Mouse (Mus musculus) lung, adult 2 months (tissue): ENCODE measurements around the gene Zfp69. TPM values are rescaled to one million over a fixed set of nuclear protein-coding genes. Genes with fewer than 3 reads are reported as not detected.

Experiments
- DNase-seq: peaks from one replicate; pipeline ENCODE4 v3.0.0; 2022
- H3K4me1 ChIP-seq: fragments of 200-500 bp; 2 replicates; pipeline ENCODE4 v1.6.1; 2011; ENCODE audit warnings: low read length; ENCODE audit not compliant: control insufficient read depth, insufficient read depth
- H3K4me3 ChIP-seq: fragments of 200-500 bp; replicated peaks from 2 replicates; pipeline ENCODE3; 2011; ENCODE audit warnings: low read depth, mild to moderate bottlenecking, control low read depth, low read length; ENCODE audit errors: extremely low read depth
- CTCF ChIP-seq: fragments of 200-500 bp; IDR thresholded peaks from 2 replicates; pipeline ENCODE4 v1.5.1; 2011; ENCODE audit warnings: mild to moderate bottlenecking, low read length, control low read depth; ENCODE audit not compliant: insufficient read depth
- POLR2A ChIP-seq: fragments of 200-500 bp; IDR thresholded peaks from 2 replicates; pipeline ENCODE4 v1.6.1; 2011; ENCODE audit warnings: low read depth, mild to moderate bottlenecking, control low read depth, low read length, borderline replicate concordance; ENCODE audit errors: extremely low read depth
- WGBS: fragments of 180-500 bp; shearing (Covaris S2); methylation state at CpG from one replicate; pipeline ENCODE4 v1.1.7; 2018; 5-methylcytosine and 5-hydroxymethylcytosine counted together
- polyA plus RNA-seq: library from polyadenylated mRNA; depleted of rRNA; stranded (reverse); fragments of >200 nt; gene quantifications from 2 replicates; pipeline ENCODE4 v1.2.3, GENCODE M21; 2012; rRNA removed

Zfp69 gene
- 3.5 and 4.3 TPM in 2 replicates for polyA plus RNA-seq

- Histone ChIP-seq H3K4me3 (peak within 1 kb of the TSS; percentile 87), H3K4me1 (peaks cover 2% of the 10 kb centered on the region; the same call in 1 of the 2 replicates)
- TF ChIP-seq POLR2A (peak; percentile 85), CTCF (no peak)
- peak; percentile 85 for DNase-seq
- WGBS, result under 1% methylated on average over 60 of the region's 60 CpGs
Measured at GRCm38 (mm10) chr4:120951428-120951973, at the start of gene Zfp69. TSS of gene Zfp69 (minus strand) at chr4:120951699.

GRCm38 (mm10) chr4:121001042-121001441 lies 49.5 kb upstream of the Zfp69 start:
- no peak for DNase-seq
- H3K4me3 ChIP-seq, result no peak overlapping the region
- TF ChIP-seq POLR2A (no peak), CTCF (no peak)
- H3K4me1 ChIP-seq, result peaks cover 29% of the 10 kb centered on the region
- 69% methylated on average over 2 of the region's 2 CpGs for WGBS

GRCm38 (mm10) chr4:120995911-120996310 lies 44.4 kb upstream of the Zfp69 start:
- no peak for DNase-seq
- H3K4me3 ChIP-seq, result no peak overlapping the region
- 46% methylated on average over 1 of the region's 1 CpGs for WGBS
- TF ChIP-seq POLR2A, result no peak
- no peak for TF ChIP-seq CTCF
- H3K4me1 ChIP-seq, result peaks cover 9% of the 10 kb centered on the region

GRCm38 (mm10) chr4:120993025-120993424 lies 41.5 kb upstream of the Zfp69 start:
- WGBS, result 61% methylated on average over 1 of the region's 1 CpGs
- peaks cover 9% of the 10 kb centered on the region; the same call in 1 of the 2 replicates for H3K4me1 ChIP-seq
- no peak overlapping the region for H3K4me3 ChIP-seq
- no peak for TF ChIP-seq CTCF
- no peak for TF ChIP-seq POLR2A
- no peak for DNase-seq

- no peak overlapping the region for H3K4me3 ChIP-seq
- H3K4me1 ChIP-seq, result peaks cover 7% of the 10 kb centered on the region; the same call in 1 of the 2 replicates
- 83% methylated on average over 2 of the region's 2 CpGs for WGBS
- TF ChIP-seq CTCF (no peak), POLR2A (no peak)
- DNase-seq, result no peak
Measured at GRCm38 (mm10) chr4:120992284-120992683, 40.8 kb upstream of the Zfp69 start.

- peaks cover 2% of the 10 kb centered on the region; the same call in 1 of the 2 replicates for H3K4me1 ChIP-seq
- DNase-seq, result no peak
- no peak overlapping the region for H3K4me3 ChIP-seq
- TF ChIP-seq POLR2A, result no peak
- no peak for TF ChIP-seq CTCF
- 79% methylated on average over 4 of the region's 4 CpGs for WGBS
Measured at GRCm38 (mm10) chr4:120987319-120987718, 35.8 kb upstream of the Zfp69 start.

GRCm38 (mm10) chr4:120986446-120986845 lies 34.9 kb upstream of the Zfp69 start:
- TF ChIP-seq POLR2A (no peak), CTCF (peak; percentile 69)

GRCm38 (mm10) chr4:120978221-120978620 lies 26.7 kb upstream of the Zfp69 start:
- Histone ChIP-seq H3K4me1 (peaks cover 7% of the 10 kb centered on the region), H3K4me3 (no peak overlapping the region)
- no peak for DNase-seq
- no peak for TF ChIP-seq POLR2A
- no peak for TF ChIP-seq CTCF
- 57% methylated on average over 3 of the region's 3 CpGs for WGBS

More at GRCm38 (mm10) chr4:120986446-120986845, 34.9 kb upstream of the Zfp69 start:
- DNase-seq, result peak; percentile 33
- H3K4me3 ChIP-seq, result no peak overlapping the region
- 9% methylated on average over 6 of the region's 6 CpGs for WGBS
- H3K4me1 ChIP-seq, result peaks cover 2% of the 10 kb centered on the region; the same call in 1 of the 2 replicates

GRCm38 (mm10) chr4:120975428-120975734 lies 23.9 kb upstream of the Zfp69 start:
- Histone ChIP-seq H3K4me3 (no peak overlapping the region), H3K4me1 (peaks cover 7% of the 10 kb centered on the region)
- 55% methylated on average over 4 of the region's 4 CpGs for WGBS
- no peak for TF ChIP-seq CTCF
- TF ChIP-seq POLR2A, result no peak
- DNase-seq, result no peak

GRCm38 (mm10) chr4:120974711-120975427 lies 23.4 kb upstream of the Zfp69 start:
- Histone ChIP-seq H3K4me1 (peaks cover 7% of the 10 kb centered on the region), H3K4me3 (no peak overlapping the region)
- 63% methylated on average over 11 of the region's 11 CpGs for WGBS
- TF ChIP-seq CTCF (no peak), POLR2A (no peak)
- DNase-seq, result no peak
